Mouse (Mus musculus) thymus, postnatal 36 days (tissue): ENCODE measurements around the gene Ucn2.

ENCODE experiments used
- DNase-seq, 2 experiments: peaks; one replicate each; pipeline ENCODE4 v3.0.0; 2022; ENCODE audit warnings: mixed read lengths in 2 of 2

Gene Ucn2

GRCm38 (mm10) chr9:108985710-108986109, at the start of gene Ucn2:
TSS of gene Ucn2 (plus strand) at chr9:108986010.
- no peak for DNase-seq

- DNase-seq: peak; percentile 92 to 94
These were observed 49.1 kb upstream of the Ucn2 start, which contains the start of gene Uqcrc1 for GRCm38 (mm10) chr9:108936418-108937364. TSS of gene Uqcrc1 (plus strand) at chr9:108936633.

- DNase-seq: no peak
These were observed 40.7 kb upstream of the Ucn2 start for GRCm38 (mm10) chr9:108945111-108945510.

GRCm38 (mm10) chr9:108945608-108946007, 40.2 kb upstream of the Ucn2 start:
- no peak for DNase-seq

GRCm38 (mm10) chr9:108949231-108949966, 36.4 kb upstream of the Ucn2 start:
- peak in 1 of 2 experiments; percentile 21 for DNase-seq

- no peak for DNase-seq
These were observed 35.7 kb upstream of the Ucn2 start for GRCm38 (mm10) chr9:108949967-108950728.

- no peak for DNase-seq
These were observed 32.7 kb upstream of the Ucn2 start, which contains the start of gene Col7a1 for GRCm38 (mm10) chr9:108953081-108953636. TSS of gene Col7a1 (plus strand) at chr9:108953586.

GRCm38 (mm10) chr9:108955241-108955640, 30.6 kb upstream of the Ucn2 start:
- no peak for DNase-seq

- DNase-seq: no peak
These were observed 30.0 kb upstream of the Ucn2 start for GRCm38 (mm10) chr9:108955846-108956245.

- no peak for DNase-seq
These were observed 22.2 kb upstream of the Ucn2 start for GRCm38 (mm10) chr9:108963577-108963976.

GRCm38 (mm10) chr9:108964338-108964737, 21.5 kb upstream of the Ucn2 start:
- DNase-seq: no peak

- DNase-seq: no peak
These were observed 15.2 kb upstream of the Ucn2 start for GRCm38 (mm10) chr9:108970623-108971022.

GRCm38 (mm10) chr9:108976483-108976882, 9.3 kb upstream of the Ucn2 start:
- DNase-seq: no peak

GRCm38 (mm10) chr9:108977966-108978365, 7.8 kb upstream of the Ucn2 start:
- DNase-seq: no peak

- DNase-seq: no peak
These were observed 3.3 kb upstream of the Ucn2 start for GRCm38 (mm10) chr9:108982498-108982897.

- DNase-seq: no peak
These were observed 2.6 kb upstream of the Ucn2 start for GRCm38 (mm10) chr9:108983209-108983608.

GRCm38 (mm10) chr9:108987704-108988350, 2.0 kb downstream of the Ucn2 start:
- DNase-seq: peak; percentile 12 to 40

GRCm38 (mm10) chr9:108989802-108990461, 4.1 kb downstream of the Ucn2 start:
- no peak for DNase-seq

- DNase-seq: no peak
These were observed 4.6 kb downstream of the Ucn2 start for GRCm38 (mm10) chr9:108990462-108990820.

- peak; percentile 90 to 93 for DNase-seq
These were observed 5.7 kb downstream of the Ucn2 start, which contains the start of gene Pfkfb4 for GRCm38 (mm10) chr9:108991428-108992084. TSS of gene Pfkfb4 (plus strand) at chr9:108991778.

GRCm38 (mm10) chr9:108992085-108992469, 6.3 kb downstream of the Ucn2 start:
- no peak for DNase-seq
